Mouse (Mus musculus): ENCODE data around the gene Lef1. TPM values are rescaled to one million over a fixed set of nuclear protein-coding genes. Genes with fewer than 3 reads are reported as not detected.

The Lef1 gene
- total RNA-seq (2012; rRNA removed), result 0.54 and 0.62 TPM in 2 replicates
- under 1 TPM in 1 of 2 experiments, not detected in 1; 0.18 TPM for polyA plus RNA-seq (2012; ENCODE audit: insufficient read depth in 1 of 2, insufficient read length in 2 of 2, low read depth in 1 of 2, low replicate concordance in 2 of 2, missing spikeins in 1 of 2)

GRCm38 (mm10) chr3:131110191-131111150, at the start of gene Lef1:
Lef1 (plus strand) TSS chr3:131110471.
- Histone ChIP-seq H3K79me2 (ENCODE audit: control insufficient read depth, insufficient read depth, low read length, poor library complexity) (no peaks in the 10 kb centered on the region), H3K9me3 (replicated peaks; ENCODE audit: insufficient read depth, low read length) (no peaks in the 10 kb centered on the region), H3K27me3 (ENCODE audit: control insufficient read depth in 1 of 2, insufficient read depth in 2 of 2, low read length in 2 of 2) (no peaks in the 10 kb centered on the region), H3K4me1 (ENCODE audit: control insufficient read depth in 1 of 2, insufficient read depth in 2 of 2, low read length in 2 of 2) (no peaks in the 10 kb centered on the region), H3K36me3 (ENCODE audit: control insufficient read depth in 1 of 2, insufficient read depth in 2 of 2, low read length in 2 of 2) (no peaks in the 10 kb centered on the region), H3K9ac (ENCODE audit: control insufficient read depth, low read depth, low read length, poor library complexity, severe bottlenecking) (no peak within 1 kb of the TSS), H3K4me3 (ENCODE audit: control insufficient read depth in 1 of 2, insufficient read depth in 1 of 2, low read depth in 2 of 2, low read length in 2 of 2) (no peak within 1 kb of the TSS), H3K27ac (ENCODE audit: control insufficient read depth, low read depth, low read length) (no peak within 1 kb of the TSS)
- no peak for DNase-seq (ENCODE audit: low read depth, low spot score)
- TF ChIP-seq RCOR1 (IDR thresholded peaks at IDR 0.05; ENCODE audit: low read depth, low read length) (no peak), GATA1 (IDR thresholded peaks at IDR 0.05; ENCODE audit: low read depth, low read length) (no peak), MAZ (IDR thresholded peaks at IDR 0.05; ENCODE audit: low read depth, low read length) (no peak), E2F4 (IDR thresholded peaks at IDR 0.05; ENCODE audit: borderline replicate concordance, low read depth, low read length) (no peak), CTCF (IDR thresholded peaks at IDR 0.05 in 2 of 3, conservative IDR thresholded peaks at IDR 0.05 in 1 of 3; ENCODE audit: control insufficient read depth in 1 of 3, insufficient read depth in 1 of 3, low read depth in 2 of 3, low read length in 3 of 3, poor library complexity in 1 of 3, severe bottlenecking in 1 of 3) (no peak), MEF2A (IDR thresholded peaks at IDR 0.05; ENCODE audit: extremely low read depth, insufficient replicate concordance, low read depth, low read length, poor library complexity, severe bottlenecking) (no peak), KAT2A (conservative IDR thresholded peaks at IDR 0.05; ENCODE audit: low read depth, low read length) (no peak), BHLHE40 (IDR thresholded peaks at IDR 0.05; ENCODE audit: borderline replicate concordance, low read depth, low read length) (no peak), SMC3 (IDR thresholded peaks at IDR 0.05; ENCODE audit: low read depth, low read length) (no peak), GABPA (IDR thresholded peaks at IDR 0.05; ENCODE audit: low read depth, low read length) (no peak), JUND (IDR thresholded peaks at IDR 0.05; ENCODE audit: low read depth, low read length) (no peak), MXI1 (IDR thresholded peaks at IDR 0.05; ENCODE audit: low read depth, low read length) (no peak), POLR2A (IDR thresholded peaks at IDR 0.05; ENCODE audit: control insufficient read depth in 1 of 2, insufficient read depth in 1 of 2, low read depth in 1 of 2, low read length in 2 of 2, poor library complexity in 1 of 2) (no peak), TAL1 (IDR thresholded peaks at IDR 0.05; ENCODE audit: low read length) (no peak), MAX (IDR thresholded peaks at IDR 0.05; ENCODE audit: low read length) (no peak), RAD21 (IDR thresholded peaks at IDR 0.05; ENCODE audit: low read depth, low read length) (no peak), MAFK (IDR thresholded peaks at IDR 0.05; ENCODE audit: borderline replicate concordance, low read depth, low read length) (no peak), USF2 (IDR thresholded peaks at IDR 0.05; ENCODE audit: borderline replicate concordance in 1 of 2, insufficient read depth in 1 of 2, low read depth in 1 of 2, low read length in 2 of 2) (no peak), USF1 (IDR thresholded peaks at IDR 0.05; ENCODE audit: low read depth, low read length) (no peak)

All from MEL (cell line).